Mouse (Mus musculus): ENCODE data around the gene Ccdc17. TPM values are rescaled to one million over a fixed set of nuclear protein-coding genes. Genes with fewer than 3 reads are reported as not detected.

Gene Ccdc17
- polyA plus RNA-seq, 1 experiment from 2014 or later: 3.5 TPM

Other genes starting within 250 kb of the Ccdc17 start
- gene Mast2, start 132.5 kb upstream of the Ccdc17 start, polyA plus RNA-seq (2014; fragmentation: Nextera tagmentation; extraction: Ambion mirVana): 37.6 and 44.1 TPM in 2 replicates
- 8.1 and 8.8 TPM in 2 replicates for gene Ipp, start 89.1 kb upstream of the Ccdc17 start, polyA plus RNA-seq (2014; fragmentation: Nextera tagmentation; extraction: Ambion mirVana)
- gene Tmem69, start 40.7 kb upstream of the Ccdc17 start, polyA plus RNA-seq (2014; fragmentation: Nextera tagmentation; extraction: Ambion mirVana): 30.3 and 30.7 TPM in 2 replicates
- 35.7 and 38.1 TPM in 2 replicates for gene Gpbp1l1, start 39.0 kb upstream of the Ccdc17 start, polyA plus RNA-seq (2014; fragmentation: Nextera tagmentation; extraction: Ambion mirVana)
- 342 and 352 TPM in 2 replicates for gene Nasp, start 31.3 kb downstream of the Ccdc17 start, polyA plus RNA-seq (2014; fragmentation: Nextera tagmentation; extraction: Ambion mirVana)
- gene Akr1a1, start 55.0 kb downstream of the Ccdc17 start, polyA plus RNA-seq (2014; fragmentation: Nextera tagmentation; extraction: Ambion mirVana): 501 and 559 TPM in 2 replicates
- 1,036 and 1,079 TPM in 2 replicates for gene Prdx1, start 88.9 kb downstream of the Ccdc17 start, polyA plus RNA-seq (2014; fragmentation: Nextera tagmentation; extraction: Ambion mirVana)
- gene Mmachc, start 111.8 kb downstream of the Ccdc17 start, polyA plus RNA-seq (2014; fragmentation: Nextera tagmentation; extraction: Ambion mirVana): 33.6 and 33.9 TPM in 2 replicates
- 33.5 and 33.7 TPM in 2 replicates for gene Ccdc163, start 111.9 kb downstream of the Ccdc17 start, polyA plus RNA-seq (2014; fragmentation: Nextera tagmentation; extraction: Ambion mirVana)
- gene Tesk2, start 124.3 kb downstream of the Ccdc17 start, polyA plus RNA-seq (2014; fragmentation: Nextera tagmentation; extraction: Ambion mirVana): 8.6 TPM in 2 replicates
- gene Toe1, start 211.0 kb downstream of the Ccdc17 start, polyA plus RNA-seq (2014; fragmentation: Nextera tagmentation; extraction: Ambion mirVana): 34.3 and 37.0 TPM in 2 replicates
- 20.3 and 20.9 TPM in 2 replicates for gene Mutyh, start 211.1 kb downstream of the Ccdc17 start, polyA plus RNA-seq (2014; fragmentation: Nextera tagmentation; extraction: Ambion mirVana)
- 1.5 and 1.6 TPM in 2 replicates for gene Hpdl, start 225.1 kb downstream of the Ccdc17 start, polyA plus RNA-seq (2014; fragmentation: Nextera tagmentation; extraction: Ambion mirVana)